Mouse (Mus musculus): ENCODE measurements around the gene Atat1. TPM values are rescaled to one million over a fixed set of nuclear protein-coding genes. Genes with fewer than 3 reads are reported as not detected.
A peak's percentile ranks its signal among the peaks of the same experiment; 100 is the strongest.

The Atat1 gene
- polyA plus RNA-seq, 1 experiment from 2014 or later = 15.0 TPM

DNA sequence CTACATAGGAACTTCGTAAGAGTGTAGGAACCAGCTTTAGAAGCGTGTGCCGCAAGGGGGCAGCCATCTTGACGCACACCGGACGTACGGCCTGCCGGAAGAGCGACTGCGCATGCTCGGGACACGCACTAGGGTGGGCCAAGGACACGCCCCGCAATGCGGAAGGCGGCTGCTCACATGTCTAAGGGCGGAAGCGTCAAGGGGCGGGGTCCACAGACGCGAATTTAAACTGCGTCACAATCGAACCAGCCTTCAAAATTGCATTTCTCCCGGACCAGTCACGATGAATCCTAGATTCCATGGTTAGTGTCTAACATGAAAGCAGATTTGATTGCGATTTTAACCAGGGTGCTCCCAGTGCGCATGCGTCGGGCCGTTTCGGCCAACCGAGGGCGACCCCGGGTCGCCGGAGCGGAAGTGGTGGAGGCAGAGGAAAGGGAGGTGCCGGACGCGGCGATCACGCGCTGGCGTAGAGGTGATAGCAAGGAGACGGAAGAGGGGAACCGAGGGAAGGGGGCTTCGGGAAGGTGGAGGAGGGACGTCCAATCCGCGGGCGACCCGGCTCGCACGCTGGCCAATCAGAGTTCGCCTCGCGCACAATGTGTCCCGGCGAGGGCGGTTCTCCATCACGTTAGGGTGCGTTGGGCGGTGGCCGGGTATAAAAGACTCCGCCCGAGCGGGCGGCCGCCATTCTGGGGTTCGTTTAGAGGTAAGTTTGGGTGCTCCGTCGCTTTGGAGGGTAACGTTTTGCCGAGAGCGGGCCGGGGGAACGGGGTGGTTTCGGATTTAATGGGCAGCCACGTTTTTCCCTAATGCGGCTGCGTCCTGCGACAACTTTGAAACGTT lies 6.6 kb upstream of the Atat1 start, which contains the start of the genes Mrps18b and Ppp1r10:
Gene Mrps18b (minus strand): TSS at position 93 of the 846 bp plus-strand sequence.
Gene Ppp1r10 (plus strand): TSS at position 138 of the 846 bp plus-strand sequence.
- H3K27me3 ChIP-seq (replicated peaks) = no peaks in the 10 kb centered on the region
- peak within 1 kb of the TSS; percentile 86 for H3K4me3 ChIP-seq
- peak within 1 kb of the TSS; percentile 97 for H3K9ac ChIP-seq
- peak; percentile 91 for ATAC-seq
- H3K27ac ChIP-seq = peak within 1 kb of the TSS; percentile 99
- peak within 1 kb of the TSS; percentile 85 for H3K4me2 ChIP-seq
- peaks cover 54% of the 10 kb centered on the region for H3K36me3 ChIP-seq
- H3K4me1 ChIP-seq = peaks cover 65% of the 10 kb centered on the region
- H3K9me3 ChIP-seq (replicated peaks) = no peaks in the 10 kb centered on the region
- 2% methylated on average over 83 of the region's 83 CpGs for WGBS (ENCODE audit: insufficient replicate concordance)

- peaks cover 65% of the 10 kb centered on the region for H3K4me1 ChIP-seq
- ATAC-seq = peak; percentile 4
- H3K27me3 ChIP-seq (replicated peaks) = no peaks in the 10 kb centered on the region
- peak overlapping the region; percentile 99 for H3K27ac ChIP-seq
- peak overlapping the region; percentile 86 for H3K4me3 ChIP-seq
- WGBS (ENCODE audit: insufficient replicate concordance) = 1% methylated on average over 28 of the region's 28 CpGs
- H3K9me3 ChIP-seq (replicated peaks) = no peaks in the 10 kb centered on the region
- peak overlapping the region; percentile 85 for H3K4me2 ChIP-seq
- peak overlapping the region; percentile 97 for H3K9ac ChIP-seq
- H3K36me3 ChIP-seq = peaks cover 58% of the 10 kb centered on the region
Measured at GRCm38 (mm10) chr17:35915538-35916296, 5.8 kb upstream of the Atat1 start.

GRCm38 (mm10) chr17:35914975-35915374 lies 5.1 kb upstream of the Atat1 start:
- peak overlapping the region; percentile 85 for H3K4me2 ChIP-seq
- H3K4me1 ChIP-seq = peaks cover 60% of the 10 kb centered on the region
- H3K27ac ChIP-seq = peak overlapping the region; percentile 99; the same call in 1 of the 2 replicates
- no peaks in the 10 kb centered on the region for H3K27me3 ChIP-seq (replicated peaks)
- H3K9ac ChIP-seq = peak overlapping the region; percentile 97
- 45% methylated on average over 6 of the region's 6 CpGs for WGBS (ENCODE audit: insufficient replicate concordance)
- peaks cover 53% of the 10 kb centered on the region for H3K36me3 ChIP-seq
- no peak for ATAC-seq
- peak overlapping the region; percentile 86 for H3K4me3 ChIP-seq
- no peaks in the 10 kb centered on the region for H3K9me3 ChIP-seq (replicated peaks)

- Histone ChIP-seq H3K4me3 (peak overlapping the region; percentile 74), H3K27ac (peak overlapping the region; percentile 84), H3K9me3 (replicated peaks) (no peaks in the 10 kb centered on the region), H3K4me2 (peak overlapping the region; percentile 87), H3K9ac (peak overlapping the region; percentile 69), H3K36me3 (peaks cover 72% of the 10 kb centered on the region), H3K4me1 (peaks cover 47% of the 10 kb centered on the region), H3K27me3 (replicated peaks) (no peaks in the 10 kb centered on the region)
- 36% methylated on average over 20 of the region's 20 CpGs for WGBS (ENCODE audit: insufficient replicate concordance)
- peak; percentile 40 for ATAC-seq
Measured at GRCm38 (mm10) chr17:35909186-35909918, 523 bp downstream of the Atat1 start.

GRCm38 (mm10) chr17:35907609-35908008 lies 2.3 kb downstream of the Atat1 start:
- no peaks in the 10 kb centered on the region for H3K27me3 ChIP-seq (replicated peaks)
- peaks cover 65% of the 10 kb centered on the region for H3K36me3 ChIP-seq
- no peak for ATAC-seq
- no peaks in the 10 kb centered on the region for H3K9me3 ChIP-seq (replicated peaks)
- H3K4me2 ChIP-seq = no peak overlapping the region
- no peak overlapping the region for H3K4me3 ChIP-seq
- WGBS (ENCODE audit: insufficient replicate concordance) = 63% methylated on average over 2 of the region's 2 CpGs
- no peak overlapping the region for H3K9ac ChIP-seq
- H3K27ac ChIP-seq = no peak overlapping the region
- peaks cover 39% of the 10 kb centered on the region for H3K4me1 ChIP-seq

DNA sequence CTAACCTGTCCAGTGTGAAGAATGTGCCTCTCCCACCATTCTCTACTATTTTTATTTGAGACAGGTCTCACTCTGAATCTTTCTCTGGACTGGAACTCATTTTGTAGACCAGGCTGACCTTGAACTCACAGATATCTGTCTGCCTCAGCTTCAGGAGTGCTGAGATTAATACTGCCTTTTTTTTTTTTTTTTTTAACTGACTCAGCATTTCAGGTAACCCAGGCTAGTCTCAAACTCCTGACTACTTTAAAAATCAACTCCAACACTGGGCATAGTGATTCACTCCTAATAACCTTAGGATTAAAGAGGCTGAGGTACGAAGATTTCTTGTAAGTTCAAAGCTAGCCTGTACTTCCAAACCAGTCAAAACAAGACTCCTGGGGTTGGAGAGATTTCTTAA lies 4.3 kb downstream of the Atat1 start:
- no peaks in the 10 kb centered on the region for H3K27me3 ChIP-seq (replicated peaks)
- no peak overlapping the region for H3K4me2 ChIP-seq
- H3K36me3 ChIP-seq = peaks cover 53% of the 10 kb centered on the region
- H3K4me3 ChIP-seq = no peak overlapping the region
- 89% methylated on average over 1 of the region's 1 CpGs for WGBS (ENCODE audit: insufficient replicate concordance)
- no peak for ATAC-seq
- H3K9ac ChIP-seq = no peak overlapping the region
- H3K9me3 ChIP-seq (replicated peaks) = no peaks in the 10 kb centered on the region
- no peak overlapping the region for H3K27ac ChIP-seq
- H3K4me1 ChIP-seq = peaks cover 32% of the 10 kb centered on the region

DNA sequence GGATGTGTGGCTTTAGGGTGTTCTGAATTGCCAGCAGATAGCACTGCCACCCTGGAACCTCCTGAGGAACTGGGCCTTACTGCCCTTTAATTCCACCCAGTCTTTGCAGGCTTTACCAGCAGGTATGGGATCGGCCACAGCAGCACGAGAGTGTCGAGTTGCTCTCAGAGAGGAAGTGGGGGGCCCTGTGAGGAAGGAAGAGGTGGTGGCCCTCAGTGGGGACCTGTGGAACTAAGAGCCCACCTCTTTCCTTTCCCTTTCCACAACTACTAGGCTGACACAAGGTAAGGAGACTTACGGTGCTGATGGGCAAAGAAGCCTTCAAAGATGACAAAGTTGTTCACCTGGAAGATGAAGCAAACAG lies 5.9 kb downstream of the Atat1 start:
- no peak for ATAC-seq
- 48% methylated on average over 4 of the region's 4 CpGs for WGBS (ENCODE audit: insufficient replicate concordance)
- Histone ChIP-seq H3K4me3 (no peak overlapping the region), H3K4me1 (peaks cover 31% of the 10 kb centered on the region), H3K27me3 (replicated peaks) (no peaks in the 10 kb centered on the region), H3K4me2 (no peak overlapping the region), H3K36me3 (peaks cover 53% of the 10 kb centered on the region), H3K9me3 (replicated peaks) (no peaks in the 10 kb centered on the region), H3K9ac (no peak overlapping the region), H3K27ac (peak overlapping the region; percentile 1; the same call in 1 of the 2 replicates)

DNA sequence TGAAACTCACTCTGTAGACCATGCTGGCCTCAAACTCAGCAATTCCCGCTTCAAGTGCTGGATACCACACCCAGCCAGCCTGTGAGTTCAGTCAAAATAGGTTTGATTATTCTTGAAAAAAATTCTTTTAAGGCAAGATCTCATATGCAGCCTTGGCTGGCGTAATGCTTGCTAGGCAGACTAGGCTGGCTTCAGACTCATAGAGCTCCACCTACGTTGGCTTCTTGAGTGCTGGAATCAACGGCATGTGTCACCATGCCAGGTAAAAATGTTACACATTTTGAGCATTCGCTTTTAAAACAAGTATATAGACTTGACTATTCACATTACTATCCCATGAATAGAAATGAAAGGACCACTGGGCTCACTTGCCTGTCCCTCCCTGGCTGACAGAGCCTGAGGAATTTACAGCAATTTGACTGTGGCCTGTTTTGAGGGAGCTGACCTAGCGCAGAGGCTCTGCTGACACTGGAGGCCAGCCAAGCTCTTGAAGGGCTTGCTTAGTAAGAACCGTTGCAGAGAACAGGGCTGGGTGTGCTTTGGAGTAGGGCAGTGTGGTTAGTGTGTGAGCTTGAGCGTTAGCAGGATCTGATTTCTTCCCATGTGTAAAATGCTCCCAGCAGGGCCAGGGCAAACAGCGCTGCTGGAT lies 6.4 kb downstream of the Atat1 start:
- no peak overlapping the region for H3K4me2 ChIP-seq
- peak overlapping the region; percentile 1; the same call in 1 of the 2 replicates for H3K27ac ChIP-seq
- peaks cover 52% of the 10 kb centered on the region for H3K36me3 ChIP-seq
- H3K4me1 ChIP-seq = peaks cover 29% of the 10 kb centered on the region
- H3K9ac ChIP-seq = no peak overlapping the region
- no peak for ATAC-seq
- H3K9me3 ChIP-seq (replicated peaks) = no peaks in the 10 kb centered on the region
- WGBS (ENCODE audit: insufficient replicate concordance) = 72% methylated on average over 9 of the region's 9 CpGs
- no peak overlapping the region for H3K4me3 ChIP-seq
- no peaks in the 10 kb centered on the region for H3K27me3 ChIP-seq (replicated peaks)

DNA sequence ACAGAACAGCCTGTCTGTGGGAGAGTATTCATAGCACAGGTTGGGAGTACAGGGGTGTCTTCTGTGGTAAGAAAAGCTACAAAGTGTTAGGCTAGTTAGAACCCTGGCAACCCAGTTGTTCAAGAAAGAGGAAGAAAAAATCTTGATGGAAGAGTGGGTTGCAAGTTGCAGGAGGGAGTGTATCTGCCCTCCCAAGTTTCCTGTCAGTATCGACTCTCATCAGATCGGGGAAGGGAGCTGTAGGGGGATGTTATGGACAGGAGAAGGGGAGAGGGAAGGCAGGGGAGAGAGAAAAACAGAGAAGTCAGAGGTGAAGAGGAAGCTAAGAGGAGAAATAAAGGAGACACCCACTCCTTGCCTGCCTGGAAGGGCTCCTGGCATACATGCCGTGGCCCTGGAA lies 9.2 kb downstream of the Atat1 start:
- no peak overlapping the region for H3K4me2 ChIP-seq
- H3K27ac ChIP-seq = no peak overlapping the region; the same call in 1 of the 2 replicates
- 36% methylated on average over 3 of the region's 3 CpGs for WGBS (ENCODE audit: insufficient replicate concordance)

GRCm38 (mm10) chr17:35897644-35898573 lies 12.0 kb downstream of the Atat1 start:
- Histone ChIP-seq H3K4me3 (peak overlapping the region; percentile 99), H3K9ac (peak overlapping the region; percentile 97), H3K36me3 (peaks cover 39% of the 10 kb centered on the region), H3K27ac (peak overlapping the region; percentile 89), H3K27me3 (replicated peaks) (no peaks in the 10 kb centered on the region), H3K9me3 (replicated peaks) (no peaks in the 10 kb centered on the region), H3K4me2 (peak overlapping the region; percentile 100), H3K4me1 (peaks cover 48% of the 10 kb centered on the region)
- 32% methylated on average over 23 of the region's 23 CpGs for WGBS (ENCODE audit: insufficient replicate concordance)
- ATAC-seq = peak; percentile 66

More for the DNA sequence above, 9.2 kb downstream of the Atat1 start:
- ATAC-seq = no peak
- Histone ChIP-seq H3K4me1 (peaks cover 52% of the 10 kb centered on the region), H3K9me3 (replicated peaks) (no peaks in the 10 kb centered on the region), H3K27me3 (replicated peaks) (no peaks in the 10 kb centered on the region), H3K4me3 (no peak overlapping the region), H3K9ac (no peak overlapping the region; the same call in 1 of the 2 replicates), H3K36me3 (peaks cover 36% of the 10 kb centered on the region)

All from liver, embryonic 12.5 days (tissue).